ENCODE assay signal across 9 mouse cellular contexts in genomic region chr4:121231772-121232414, GRCm38 (mm10). TPM values are rescaled to one million over a fixed set of nuclear protein-coding genes. Genes with fewer than 3 reads are reported as not detected.
DNase-seq lines count a peak whose midpoint lies in the region; ATAC-seq and TF ChIP-seq lines count a peak whose summit lies in the region.
"Had no signal": no experiment of that assay in that cellular context is flagged by ENCODE, and none has a peak within 500 bp of the region (broad histone marks: within the 10 kb centered on the region; RNA-seq: fewer than 3 reads in every experiment).

No protein-coding gene starts in this region.

- H3K4me1 ChIP-seq in lung, adult 2 months (ENCODE audit: control insufficient read depth, insufficient read depth, low read length), result no peaks in the 10 kb centered on the region
- no peaks in the 10 kb centered on the region for H3K4me1 ChIP-seq in embryonic facial prominence, embryonic 11.5 days (ENCODE audit: control insufficient read depth, insufficient read depth, low read length)
- H3K4me1 ChIP-seq in hindbrain, postnatal 0 days (ENCODE audit: insufficient read depth, low read length), result no peaks in the 10 kb centered on the region

- ATAC-seq in embryonic facial prominence, embryonic 11.5 days (replicated peaks; ENCODE audit: insufficient number of reproducible peaks, low FRiP score, low TSS enrichment, low read depth), result no peak; the same call in 1 of the 2 replicates
- 0 out of 2 replicates have a peak, but pooled peaks have one; percentile 47 for ATAC-seq in hindbrain, postnatal 0 days

- H3K9ac ChIP-seq in embryonic facial prominence, embryonic 11.5 days (replicated peaks; ENCODE audit: low read length), result no peak overlapping the region
- no peak overlapping the region for H3K9ac ChIP-seq in hindbrain, postnatal 0 days (replicated peaks; ENCODE audit: low read length)

- TF ChIP-seq CTCF in lung, adult 2 months (IDR thresholded peaks at IDR 0.05; ENCODE audit: insufficient read depth, low read length), result peak; percentile 67
- TF ChIP-seq CTCF in hindbrain, postnatal 0 days (IDR thresholded peaks at IDR 0.05; ENCODE audit: low read depth), result peak; percentile 74

- H3K27me3 ChIP-seq in embryonic facial prominence, embryonic 11.5 days (ENCODE audit: control insufficient read depth, insufficient read depth, low read length), result no peaks in the 10 kb centered on the region
- H3K27me3 ChIP-seq in hindbrain, postnatal 0 days (ENCODE audit: insufficient read depth, low read length), result no peaks in the 10 kb centered on the region

- peak; percentile 8 for DNase-seq in adrenal gland, adult 2 months
- no peak for DNase-seq in adrenal gland, adult 8-10 months
- peak; percentile 13 for DNase-seq in lung, adult 2 months
- no peak for DNase-seq in lung, postnatal 25 days (ENCODE audit: low spot score)
- DNase-seq in embryonic facial prominence, embryonic 11.5 days (ENCODE audit: low spot score), result peak; percentile 67
- peak; percentile 78 for DNase-seq in hindbrain, postnatal 0 days (ENCODE audit: low spot score)
- DNase-seq in lung, postnatal 14 days, result peak; percentile 48
- DNase-seq in right cerebral cortex, postnatal 10 days (ENCODE audit: low spot score in 2 of 2), result peak; percentile 65 to 70

- no peaks in the 10 kb centered on the region for H3K36me3 ChIP-seq in embryonic facial prominence, embryonic 11.5 days (replicated peaks; ENCODE audit: control insufficient read depth, insufficient read depth, low read depth, low read length)
- no peaks in the 10 kb centered on the region for H3K36me3 ChIP-seq in hindbrain, postnatal 0 days (ENCODE audit: insufficient read depth, low read length)

- H3K9me3 ChIP-seq in embryonic facial prominence, embryonic 11.5 days (replicated peaks; ENCODE audit: control insufficient read depth, low read length), result no peaks in the 10 kb centered on the region
- no peaks in the 10 kb centered on the region for H3K9me3 ChIP-seq in hindbrain, postnatal 0 days (ENCODE audit: low read length)

- H3K4me3 ChIP-seq in lung, adult 2 months (replicated peaks; ENCODE audit: extremely low read depth, low read depth, low read length), result no peak overlapping the region
- H3K4me3 ChIP-seq in embryonic facial prominence, embryonic 11.5 days (ENCODE audit: low read depth, low read length), result no peak overlapping the region
- no peak overlapping the region for H3K4me3 ChIP-seq in hindbrain, postnatal 0 days (ENCODE audit: low read length)
- H3K4me3 ChIP-seq: myocyte had no signal

- no peak overlapping the region for H3K4me2 ChIP-seq in embryonic facial prominence, embryonic 11.5 days (ENCODE audit: low read depth, low read length)
- no peak overlapping the region for H3K4me2 ChIP-seq in hindbrain, postnatal 0 days (ENCODE audit: low read depth, low read length)

- WGBS in lung, adult 2 months, result 10% methylated on average over 5 of the region's 5 CpGs
- WGBS in embryonic facial prominence, embryonic 11.5 days, result 11% methylated on average over 5 of the region's 5 CpGs
- WGBS in hindbrain, postnatal 0 days, result 7% methylated on average over 5 of the region's 5 CpGs

- no peak overlapping the region for H3K27ac ChIP-seq in embryonic facial prominence, embryonic 11.5 days (replicated peaks; ENCODE audit: low read depth, low read length)
- H3K27ac ChIP-seq in hindbrain, postnatal 0 days, result no peak overlapping the region

- no peak for TF ChIP-seq POLR2A in lung, adult 2 months (IDR thresholded peaks at IDR 0.05; ENCODE audit: borderline replicate concordance, extremely low read depth, low read depth, low read length)

RNA-seq across cellular contexts. Expression of gene Rlf, which starts 17.0 kb away (rescaled TPM):
- 10 to 100 TPM; 11.7 to 16.1 TPM for total RNA-seq in adrenal gland, adult 2 months (2021)
- polyA plus RNA-seq in adrenal gland, adult 2 months (2012; rRNA removed), result 0.88 and 1.1 TPM in 2 replicates
- total RNA-seq in adrenal gland, adult 8-10 months (2022), result 10 to 100 TPM; 13.5 to 21.6 (median 17.0) TPM
- 2.8 and 3.9 TPM in 2 replicates for polyA plus RNA-seq in lung, adult 2 months (2012; rRNA removed)
- polyA plus RNA-seq in embryonic facial prominence, embryonic 11.5 days (2014; fragmentation: Nextera tagmentation; extraction: Ambion mirVana), result 22.9 and 24.8 TPM in 2 replicates
- total RNA-seq in hindbrain, postnatal 0 days (2014; rRNA removed), result 24.4 and 27.0 TPM in 2 replicates
- 18.4 and 19.3 TPM in 2 replicates for polyA plus RNA-seq in hindbrain, postnatal 0 days (2015; fragmentation: Nextera tagmentation; extraction: Ambion mirVana)

Comparison
In these comparisons a context has a peak if more than half of its experiments do, and no peak if none do; other contexts are left out.
1. DNase-seq: peak in adrenal gland, adult 2 months (single experiment), lung, adult 2 months (single experiment), embryonic facial prominence, embryonic 11.5 days (single experiment), hindbrain, postnatal 0 days (single experiment), lung, postnatal 14 days (single experiment) and right cerebral cortex, postnatal 10 days (2 of 2); none in adrenal gland, adult 8-10 months (single experiment) and lung, postnatal 25 days (single experiment).